Mouse (Mus musculus) c-Kit-positive CD71-negative TER-119-negative erythroid progenitor cells, embryonic 14.5 days (primary cell): Measurements from ENCODE around the gene Map3k13.
"Not testable (repeated sequence)": the region's sequence is repeated elsewhere in the genome, so short reads cannot be mapped to it uniquely, and the experiment has no call there.

ENCODE experiments used
- DNase-seq: peaks from one replicate; pipeline ENCODE4 v3.0.0-alpha.2; 2013; ENCODE audit warnings: low read depth

Gene Map3k13

GRCm38 (mm10) chr16:21908906-21909305 lies 114.8 kb downstream of the Map3k13 start:
- not testable (repeated sequence) for DNase-seq

- DNase-seq, result peak; percentile 34
Measured at GRCm38 (mm10) chr16:21913347-21913746, 119.2 kb downstream of the Map3k13 start.

- no peak for DNase-seq
Measured at GRCm38 (mm10) chr16:21916681-21917080, 122.5 kb downstream of the Map3k13 start.

- DNase-seq, result no peak
Measured at GRCm38 (mm10) chr16:21928471-21928870, 134.3 kb downstream of the Map3k13 start.

GRCm38 (mm10) chr16:21946761-21947715 lies 152.9 kb downstream of the Map3k13 start, which contains the start of gene Tmem41a:
Gene Tmem41a, minus strand, starts transcription at chr16:21947552.
- DNase-seq, result peak; percentile 66

- no peak for DNase-seq
Measured at GRCm38 (mm10) chr16:21955591-21955990, 161.4 kb downstream of the Map3k13 start.

- no peak for DNase-seq
Measured at GRCm38 (mm10) chr16:21965576-21965975, 171.4 kb downstream of the Map3k13 start.

- DNase-seq, result no peak
Measured at GRCm38 (mm10) chr16:21969874-21970273, 175.7 kb downstream of the Map3k13 start.

- DNase-seq, result no peak
Measured at GRCm38 (mm10) chr16:21970536-21970935, 176.4 kb downstream of the Map3k13 start.

GRCm38 (mm10) chr16:21971446-21971845 lies 177.3 kb downstream of the Map3k13 start:
- no peak for DNase-seq

- no peak for DNase-seq
Measured at GRCm38 (mm10) chr16:21976203-21976602, 182.1 kb downstream of the Map3k13 start.

GRCm38 (mm10) chr16:21977347-21977746 lies 183.2 kb downstream of the Map3k13 start:
- no peak for DNase-seq
